ENCODE assay signal across 8 mouse cellular contexts in the genomic region with DNA sequence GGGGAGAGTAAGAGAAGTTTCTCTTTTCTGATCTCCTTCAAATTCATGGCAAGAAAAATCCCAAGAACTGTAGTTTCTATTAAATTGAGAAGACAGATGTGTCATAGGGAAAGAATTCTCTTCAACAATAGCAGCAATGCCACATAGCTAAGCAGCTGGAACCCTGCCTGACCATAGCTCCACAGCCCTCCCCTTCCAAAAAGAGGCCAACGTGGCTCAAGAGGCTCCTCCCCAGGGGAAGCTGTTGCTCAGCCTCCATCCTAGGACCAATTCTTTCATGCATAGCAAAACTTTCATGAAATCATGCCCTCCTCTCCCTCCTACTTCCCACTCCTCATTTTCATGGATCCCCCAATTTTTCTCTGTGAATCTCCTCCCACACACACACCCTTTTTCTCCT. TPM values are rescaled to one million over a fixed set of nuclear protein-coding genes. Genes with fewer than 3 reads are reported as not detected.
A peak's percentile ranks its signal among the peaks of the same experiment; 100 is the strongest.
DNase-seq lines count a peak whose midpoint lies in the region; ATAC-seq lines count a peak whose summit lies in the region.

No protein-coding gene starts in this region.

- H3K4me3 ChIP-seq in kidney, embryonic 14.5 days (ENCODE audit: low read length): no peak overlapping the region

- no peak overlapping the region for H3K9ac ChIP-seq in kidney, embryonic 14.5 days (ENCODE audit: low read depth, low read length)

- H3K36me3 ChIP-seq in kidney, embryonic 14.5 days (ENCODE audit: control insufficient read depth, insufficient read depth, low read length): no peaks in the 10 kb centered on the region

- DNase-seq in left cerebral cortex, postnatal 4 days: peak; percentile 10
- no peak for DNase-seq in left cerebral cortex, adult 18-20 months (ENCODE audit: low spot score in 2 of 2)
- peak; percentile 75 for DNase-seq in heart, adult 8-10 months (ENCODE audit: low spot score)
- DNase-seq in lung, postnatal 4 days: peak; percentile 71 to 87
- no peak for DNase-seq in layer of hippocampus, postnatal 14 days (ENCODE audit: low spot score in 2 of 2)
- no peak for DNase-seq in right cerebral cortex, postnatal 14 days

- H3K4me1 ChIP-seq in kidney, embryonic 14.5 days (ENCODE audit: control insufficient read depth, insufficient read depth, low read length): peaks cover 8% of the 10 kb centered on the region

- no peaks in the 10 kb centered on the region for H3K27me3 ChIP-seq in kidney, embryonic 14.5 days (ENCODE audit: control insufficient read depth, insufficient read depth, low read length)

- WGBS in kidney, embryonic 14.5 days: 0% methylated on average over 1 of the region's 1 CpGs

- peak; percentile 59; the same call in 1 of the 2 replicates for ATAC-seq in kidney, embryonic 14.5 days (ENCODE audit: low FRiP score, low TSS enrichment)
- no peak for ATAC-seq in erythroid progenitor cell, adult 5-6 weeks (replicated peaks; ENCODE audit: low FRiP score, poor library complexity, severe bottlenecking)

- intact Hi-C loops in left cerebral cortex, postnatal 4 days (cut with DNase I): no loop called here

- peak overlapping the region; percentile 97 for H3K27ac ChIP-seq in kidney, embryonic 14.5 days (ENCODE audit: low read depth, low read length)

- H3K9me3 ChIP-seq in kidney, embryonic 14.5 days (ENCODE audit: control insufficient read depth, low read length): no peaks in the 10 kb centered on the region

- H3K4me2 ChIP-seq in kidney, embryonic 14.5 days (replicated peaks; ENCODE audit: low read depth, low read length): peak overlapping the region; percentile 29; the same call in 1 of the 2 replicates

RNA-seq across cellular contexts. Expression of a gene that starts 16.3 kb away (rescaled TPM):
- 10 to 100 TPM; 67.5 to 70.6 TPM for total RNA-seq in left cerebral cortex, postnatal 4 days (2021)
- total RNA-seq in left cerebral cortex, adult 18-20 months (2021): 10 to 100 TPM; 14.0 to 14.2 TPM
- 10 to 100 TPM; 37.7 to 60.4 (median 58.0) TPM for total RNA-seq in heart, adult 8-10 months (2022)
- 171 and 267 TPM in 2 replicates for polyA plus RNA-seq in kidney, embryonic 14.5 days (2014; fragmentation: Nextera tagmentation; extraction: Ambion mirVana)
- total RNA-seq in layer of hippocampus, postnatal 14 days (2021): 10 to 100 TPM; 35.9 to 51.1 TPM
- 2.9 and 5.0 TPM in 2 replicates for total RNA-seq in erythroid progenitor cell, adult 5-6 weeks (2015; ENCODE audit: low replicate concordance)
- 2.5 and 3.0 TPM in 2 replicates for total RNA-seq in erythroid progenitor cell, adult 5-6 weeks (2017; ENCODE audit: low replicate concordance)

Comparison
In these comparisons a context has a peak if more than half of its experiments do, and no peak if none do; other contexts are left out.
1. DNase-seq: peak in left cerebral cortex, postnatal 4 days (single experiment), heart, adult 8-10 months (single experiment) and lung, postnatal 4 days (2 of 2); none in left cerebral cortex, adult 18-20 months (0 of 2), layer of hippocampus, postnatal 14 days (0 of 2) and right cerebral cortex, postnatal 14 days (single experiment).